Comparison of ENCODE assay signal across 13 mouse cellular contexts in the genomic region with DNA sequence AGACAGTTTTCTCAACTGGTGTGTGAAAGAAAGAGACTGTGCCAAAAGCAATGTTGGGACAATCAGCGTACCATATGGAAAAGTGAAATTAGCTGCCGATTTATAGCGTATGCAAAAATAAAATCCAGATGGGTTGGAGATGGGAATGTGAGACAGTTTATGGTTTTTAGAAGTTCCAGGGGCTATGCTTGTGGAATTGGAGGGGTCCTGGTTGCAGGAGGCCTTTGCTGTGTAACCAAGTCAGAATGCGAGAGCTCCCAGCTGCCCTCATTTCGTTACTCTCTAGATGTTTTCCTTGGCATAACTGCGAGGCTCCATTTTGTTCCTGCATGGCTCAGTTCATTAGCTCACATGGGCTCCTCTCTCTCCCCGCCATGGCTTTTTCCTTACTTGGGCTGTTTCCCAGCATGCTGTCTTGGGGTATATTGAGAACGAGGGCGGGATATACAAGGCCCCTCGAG. TPM values are rescaled to one million over a fixed set of nuclear protein-coding genes. Genes with fewer than 3 reads are reported as not detected.
DNase-seq lines count a peak whose midpoint lies in the region; ATAC-seq and TF ChIP-seq lines count a peak whose summit lies in the region.
"Had no signal": no experiment of that assay in that cellular context is flagged by ENCODE, and none has a peak within 500 bp of the region (broad histone marks: within the 10 kb centered on the region; RNA-seq: fewer than 3 reads in every experiment).

No protein-coding gene starts in this region.

- peak; percentile 60 for DNase-seq in kidney, postnatal 0 days (ENCODE audit: low spot score)
- no peak for DNase-seq in kidney, adult 11 months
- DNase-seq in adipocyte (ENCODE audit: low spot score), result peak; percentile 67
- peak; percentile 66 for DNase-seq in adrenal gland, postnatal 10 days
- DNase-seq in gonadal fat pad, adult 2 months (ENCODE audit: low read depth), result peak; percentile 26
- DNase-seq in spleen, postnatal 36 days (ENCODE audit: low spot score in 2 of 2), result no peak
- DNase-seq: midbrain, embryonic 14.5 days had no signal

- 81% methylated on average over 10 of the region's 10 CpGs for WGBS in kidney, postnatal 0 days

- H3K36me3 ChIP-seq in kidney, postnatal 0 days (ENCODE audit: insufficient read depth, low read length), result 0 out of 2 replicates have a peak, but pooled peaks cover 6% of the 10 kb centered on the region

- TF ChIP-seq CTCF in kidney, postnatal 0 days (IDR thresholded peaks at IDR 0.05; ENCODE audit: low read depth), result no peak

- H3K27ac ChIP-seq in kidney, postnatal 0 days, result no peak overlapping the region
- H3K27ac ChIP-seq: lung, embryonic 15.5 days had no signal

- H3K9me3 ChIP-seq in kidney, postnatal 0 days (replicated peaks; ENCODE audit: low read length), result no peaks in the 10 kb centered on the region
- H3K9me3 ChIP-seq: lung, embryonic 15.5 days had no signal

- no peaks in the 10 kb centered on the region for H3K4me1 ChIP-seq in kidney, postnatal 0 days (replicated peaks; ENCODE audit: insufficient read depth, low read length)

- H3K9ac ChIP-seq in kidney, postnatal 0 days (ENCODE audit: low read depth, low read length), result no peak overlapping the region
- H3K9ac ChIP-seq: lung, embryonic 15.5 days had no signal

- H3K4me3 ChIP-seq in kidney, postnatal 0 days (replicated peaks; ENCODE audit: low read depth, low read length), result no peak overlapping the region
- H3K4me3 ChIP-seq: lung, embryonic 15.5 days had no signal

- H3K27me3 ChIP-seq in kidney, postnatal 0 days (ENCODE audit: insufficient read depth, low read length), result no peaks in the 10 kb centered on the region
- H3K27me3 ChIP-seq: lung, embryonic 15.5 days had no signal

- ATAC-seq in kidney, postnatal 0 days (replicated peaks; ENCODE audit: low FRiP score, low read depth), result no peak
- no peak for ATAC-seq in cerebellum, adult (ENCODE audit: insufficient number of reproducible peaks, low FRiP score, low TSS enrichment)
- ATAC-seq: activated CD4-positive, CD25-positive, alpha-beta regulatory T cell, adult 4 months had no signal

- no peak overlapping the region for H3K4me2 ChIP-seq in kidney, postnatal 0 days (ENCODE audit: low read length)
- H3K4me2 ChIP-seq: lung, embryonic 15.5 days had no signal

RNA-seq across cellular contexts. Expression of a gene that starts 4.7 kb away (rescaled TPM):
- 18.5 and 19.5 TPM in 2 replicates for polyA plus RNA-seq in kidney, postnatal 0 days (2015; fragmentation: Nextera tagmentation; extraction: Ambion mirVana)
- 10 to 100 TPM; 30.1 to 35.3 TPM for total RNA-seq in adrenal gland, postnatal 10 days (2021)
- polyA plus RNA-seq in gonadal fat pad, adult 2 months (2012; rRNA removed), result 29.6 and 33.6 TPM in 2 replicates

RNA-seq across cellular contexts. Expression of a gene that starts 5.4 kb away (rescaled TPM):
- polyA plus RNA-seq in kidney, postnatal 0 days (2015; fragmentation: Nextera tagmentation; extraction: Ambion mirVana), result 0.05 and 0.11 TPM in 2 replicates
- total RNA-seq in adrenal gland, postnatal 10 days (2021), result under 1 TPM; 0.51 to 0.88 TPM
- polyA plus RNA-seq in gonadal fat pad, adult 2 months (2012; rRNA removed), result 0.16 and 0.23 TPM in 2 replicates

RNA-seq across cellular contexts. Expression of a gene that starts 34.7 kb away (rescaled TPM):
- 135 and 138 TPM in 2 replicates for polyA plus RNA-seq in kidney, postnatal 0 days (2015; fragmentation: Nextera tagmentation; extraction: Ambion mirVana)
- total RNA-seq in adrenal gland, postnatal 10 days (2021), result 10 to 100 TPM; 54.1 to 64.3 TPM
- 32.0 and 36.7 TPM in 2 replicates for polyA plus RNA-seq in gonadal fat pad, adult 2 months (2012; rRNA removed)

RNA-seq across cellular contexts. Expression of a gene that starts 53.2 kb away (rescaled TPM):
- 0.38 and 0.62 TPM in 2 replicates for polyA plus RNA-seq in kidney, postnatal 0 days (2015; fragmentation: Nextera tagmentation; extraction: Ambion mirVana)
- total RNA-seq in adrenal gland, postnatal 10 days (2021), result under 1 TPM; 0.30 to 0.33 TPM
- polyA plus RNA-seq in gonadal fat pad, adult 2 months (2012; rRNA removed), result 0.22 and 0.23 TPM in 2 replicates
- total RNA-seq: common myeloid progenitor, adult 5-6 weeks; gastrocnemius, adult 8-10 months had no signal
- polyA plus RNA-seq: activated CD4-positive, CD25-positive, alpha-beta regulatory T cell, adult 4 months; stomach, embryonic 14.5 days had no signal

RNA-seq across cellular contexts. Expression of a gene that starts 56.6 kb away (rescaled TPM):
- polyA plus RNA-seq in kidney, postnatal 0 days (2015; fragmentation: Nextera tagmentation; extraction: Ambion mirVana), result 213 and 233 TPM in 2 replicates
- 100 to 1,000 TPM in 1 of 2 experiments, 10 to 100 TPM in 1; 96.1 to 103 TPM for total RNA-seq in adrenal gland, postnatal 10 days (2021)
- polyA plus RNA-seq in gonadal fat pad, adult 2 months (2012; rRNA removed), result 23.9 and 43.5 TPM in 2 replicates

Comparison
In these comparisons a context has a peak if more than half of its experiments do, and no peak if none do; other contexts are left out.
1. DNase-seq: peak in kidney, postnatal 0 days (single experiment), adipocyte (single experiment), adrenal gland, postnatal 10 days (single experiment) and gonadal fat pad, adult 2 months (single experiment); none in kidney, adult 11 months (single experiment) and spleen, postnatal 36 days (0 of 2).